Mouse (Mus musculus) heart, embryonic 11.5 days (tissue): ENCODE measurements around the gene Ndufab1. TPM values are rescaled to one million over a fixed set of nuclear protein-coding genes. Genes with fewer than 3 reads are reported as not detected.

Source experiments
- ATAC-seq: fragments of 200-750 bp; cut with Nextera tagmentation; replicated peaks from 2 replicates; pipeline ENCODE4 v1.8.0; 2017; ENCODE audit warnings: moderate library complexity; ENCODE audit not compliant: insufficient number of reproducible peaks, low FRiP score, low TSS enrichment
- H3K27ac ChIP-seq: fragments of 300-500 bp; sonication (generic); 2 replicates; pipeline ENCODE4 v1.5.1; 2014; ENCODE audit warnings: mild to moderate bottlenecking, low read depth, low read length
- H3K27me3 ChIP-seq: fragments of 300-500 bp; sonication (generic); 2 replicates; pipeline ENCODE4 v1.6.1; 2014; ENCODE audit warnings: mild to moderate bottlenecking, low read length, mixed read lengths; ENCODE audit not compliant: control insufficient read depth, insufficient read depth
- H3K36me3 ChIP-seq: fragments of 300-500 bp; sonication (generic); 2 replicates; pipeline ENCODE4 v1.6.1; 2014; ENCODE audit warnings: mild to moderate bottlenecking, low read length, moderate library complexity, mixed read lengths; ENCODE audit not compliant: control insufficient read depth, insufficient read depth
- H3K4me1 ChIP-seq: fragments of 300-500 bp; sonication (generic); 2 replicates; pipeline ENCODE4 v1.6.1; 2014; ENCODE audit warnings: low read length; ENCODE audit not compliant: control insufficient read depth, insufficient read depth
- H3K4me2 ChIP-seq: fragments of 300-500 bp; sonication (generic); 2 replicates; pipeline ENCODE4 v1.6.1; 2014; ENCODE audit warnings: mild to moderate bottlenecking, moderate library complexity
- H3K4me3 ChIP-seq: fragments of 300-500 bp; sonication (generic); 2 replicates; pipeline ENCODE4 v1.5.1; 2014; ENCODE audit warnings: low read depth, low read length
- H3K9ac ChIP-seq: fragments of 300-500 bp; sonication (generic); 2 replicates; pipeline ENCODE4 v1.6.1; 2014; ENCODE audit warnings: mild to moderate bottlenecking, low read depth, low read length, moderate library complexity
- H3K9me3 ChIP-seq: fragments of 300-500 bp; sonication (generic); replicated peaks from 2 replicates; pipeline ENCODE4 v1.6.1; 2016; ENCODE audit warnings: low read length; ENCODE audit not compliant: control insufficient read depth
- WGBS: fragments of 180-500 bp; shearing (Covaris S2); extraction: QIAGEN DNeasy Blood & Tissue Kit; methylation state at CpG from one replicate; pipeline ENCODE4 v1.1.7; 2014; ENCODE audit not compliant: insufficient replicate concordance; 5-methylcytosine and 5-hydroxymethylcytosine counted together
- polyA plus RNA-seq: library from polyadenylated mRNA; unstranded; fragments of >200 nt; fragmentation: Nextera tagmentation; extraction: Ambion mirVana; gene quantifications from 2 replicates; pipeline ENCODE4 v1.2.1, GENCODE M21; 2014

Gene Ndufab1
- polyA plus RNA-seq, 1 experiment from 2014 or later: 1,202 TPM

- Histone ChIP-seq H3K4me2 (no peak overlapping the region), H3K27me3 (no peaks in the 10 kb centered on the region), H3K9ac (no peak overlapping the region), H3K9me3 (no peaks in the 10 kb centered on the region), H3K4me3 (no peak overlapping the region), H3K27ac (no peak overlapping the region), H3K36me3 (peaks cover 45% of the 10 kb centered on the region), H3K4me1 (no peaks in the 10 kb centered on the region)
- ATAC-seq: no peak
- WGBS: 93% methylated on average over 11 of the region's 11 CpGs
These were observed 14.3 kb downstream of the Ndufab1 start for GRCm38 (mm10) chr7:122087195-122087982.

- WGBS: 91% methylated on average over 1 of the region's 1 CpGs
- ATAC-seq: no peak
- no peaks in the 10 kb centered on the region for H3K9me3 ChIP-seq
- no peak overlapping the region for H3K27ac ChIP-seq
- H3K9ac ChIP-seq: no peak overlapping the region
- no peaks in the 10 kb centered on the region for H3K4me1 ChIP-seq
- no peak overlapping the region for H3K4me2 ChIP-seq
- H3K36me3 ChIP-seq: peaks cover 29% of the 10 kb centered on the region
- no peaks in the 10 kb centered on the region for H3K27me3 ChIP-seq
- H3K4me3 ChIP-seq: no peak overlapping the region
These were observed 20.6 kb downstream of the Ndufab1 start for GRCm38 (mm10) chr7:122081071-122081470.

GRCm38 (mm10) chr7:122079798-122080554 is 21.7 kb downstream of the Ndufab1 start:
- no peaks in the 10 kb centered on the region for H3K27me3 ChIP-seq
- H3K9ac ChIP-seq: no peak overlapping the region
- WGBS: 90% methylated on average over 8 of the region's 8 CpGs
- no peaks in the 10 kb centered on the region for H3K9me3 ChIP-seq
- no peak overlapping the region for H3K4me3 ChIP-seq
- no peak overlapping the region for H3K4me2 ChIP-seq
- no peak overlapping the region for H3K27ac ChIP-seq
- ATAC-seq: no peak
- no peaks in the 10 kb centered on the region for H3K4me1 ChIP-seq
- H3K36me3 ChIP-seq: peaks cover 34% of the 10 kb centered on the region

GRCm38 (mm10) chr7:122074374-122074773 is 27.3 kb downstream of the Ndufab1 start:
- Histone ChIP-seq H3K27ac (no peak overlapping the region), H3K4me2 (no peak overlapping the region), H3K4me1 (no peaks in the 10 kb centered on the region), H3K4me3 (no peak overlapping the region), H3K9me3 (no peaks in the 10 kb centered on the region), H3K9ac (no peak overlapping the region), H3K36me3 (peaks cover 41% of the 10 kb centered on the region), H3K27me3 (no peaks in the 10 kb centered on the region)
- ATAC-seq: no peak
- WGBS: 76% methylated on average over 3 of the region's 3 CpGs

GRCm38 (mm10) chr7:122067517-122068381 is 33.9 kb downstream of the Ndufab1 start:
- peaks cover 13% of the 10 kb centered on the region for H3K4me1 ChIP-seq
- peak overlapping the region; percentile 74 for H3K4me2 ChIP-seq
- peaks cover 13% of the 10 kb centered on the region for H3K36me3 ChIP-seq
- no peak for ATAC-seq
- no peaks in the 10 kb centered on the region for H3K27me3 ChIP-seq
- H3K4me3 ChIP-seq: peak overlapping the region; percentile 94
- peak overlapping the region; percentile 94 for H3K27ac ChIP-seq
- H3K9me3 ChIP-seq: no peaks in the 10 kb centered on the region
- 1% methylated on average over 58 of the region's 58 CpGs for WGBS
- H3K9ac ChIP-seq: peak overlapping the region; percentile 94

GRCm38 (mm10) chr7:122066945-122067516 is 34.7 kb downstream of the Ndufab1 start, which contains the start of the genes Ubfd1 and Ears2:
Gene Ubfd1 (plus strand): TSS chr7:122067175.
Gene Ears2 (minus strand): TSS chr7:122067263.
- Histone ChIP-seq H3K27ac (peak within 1 kb of the TSS; percentile 94), H3K4me3 (peak within 1 kb of the TSS; percentile 94), H3K4me2 (peak within 1 kb of the TSS; percentile 74), H3K27me3 (no peaks in the 10 kb centered on the region), H3K4me1 (peaks cover 13% of the 10 kb centered on the region), H3K36me3 (peaks cover 10% of the 10 kb centered on the region), H3K9me3 (no peaks in the 10 kb centered on the region), H3K9ac (peak within 1 kb of the TSS; percentile 94)
- ATAC-seq: peak; percentile 97
- WGBS: under 1% methylated on average over 56 of the region's 60 CpGs

- peak overlapping the region; percentile 94 for H3K9ac ChIP-seq
- H3K36me3 ChIP-seq: peaks cover 6% of the 10 kb centered on the region
- H3K9me3 ChIP-seq: no peaks in the 10 kb centered on the region
- ATAC-seq: peak; percentile 46
- peaks cover 13% of the 10 kb centered on the region for H3K4me1 ChIP-seq
- H3K4me3 ChIP-seq: peak overlapping the region; percentile 94
- H3K27me3 ChIP-seq: no peaks in the 10 kb centered on the region
- peak overlapping the region; percentile 94 for H3K27ac ChIP-seq
- 16% methylated on average over 31 of the region's 31 CpGs for WGBS
- peak overlapping the region; percentile 74 for H3K4me2 ChIP-seq
These were observed 35.4 kb downstream of the Ndufab1 start for GRCm38 (mm10) chr7:122066102-122066944.
